Mouse (Mus musculus) limb, embryonic 11.5 days (tissue): ENCODE measurements around the gene Paf1. TPM values are rescaled to one million over a fixed set of nuclear protein-coding genes. Genes with fewer than 3 reads are reported as not detected.

Experiments used
- ATAC-seq: fragments of 200-750 bp; cut with Nextera tagmentation; 2 replicates; pipeline ENCODE4 v1.8.0; 2017; ENCODE audit warnings: low read depth; ENCODE audit not compliant: insufficient number of reproducible peaks, low FRiP score, low TSS enrichment
- DNase-seq: peaks from one replicate; pipeline ENCODE4 v3.0.0-alpha.2; 2015; ENCODE audit warnings: low spot score
- H3K27ac ChIP-seq: fragments of 300-500 bp; sonication (generic); replicated peaks from 2 replicates; pipeline ENCODE4 v1.5.1; 2014; ENCODE audit warnings: low read depth, mild to moderate bottlenecking, low read length
- H3K27me3 ChIP-seq: fragments of 300-500 bp; sonication (generic); 2 replicates; pipeline ENCODE4 v1.6.1; 2014; ENCODE audit warnings: mild to moderate bottlenecking, low read length, mixed read lengths; ENCODE audit not compliant: control insufficient read depth, insufficient read depth
- H3K36me3 ChIP-seq: fragments of 300-500 bp; sonication (generic); 2 replicates; pipeline ENCODE4 v1.6.1; 2014; ENCODE audit warnings: mild to moderate bottlenecking, low read length, moderate library complexity, mixed read lengths; ENCODE audit not compliant: control insufficient read depth, insufficient read depth
- H3K4me1 ChIP-seq: fragments of 300-500 bp; sonication (generic); 2 replicates; pipeline ENCODE4 v1.6.1; 2014; ENCODE audit warnings: low read length, mixed read lengths; ENCODE audit not compliant: control insufficient read depth, insufficient read depth
- H3K4me2 ChIP-seq: fragments of 300-500 bp; sonication (generic); 2 replicates; pipeline ENCODE4 v1.6.1; 2014; ENCODE audit warnings: low read depth, mild to moderate bottlenecking, moderate library complexity; ENCODE audit not compliant: severe bottlenecking
- H3K4me3 ChIP-seq: fragments of 300-500 bp; sonication (generic); 2 replicates; pipeline ENCODE4 v1.5.1; 2014; ENCODE audit warnings: low read depth, low read length
- H3K9ac ChIP-seq: fragments of 300-500 bp; sonication (generic); 2 replicates; pipeline ENCODE4 v1.6.1; 2014; ENCODE audit warnings: mild to moderate bottlenecking, low read length
- H3K9me3 ChIP-seq: fragments of 300-500 bp; sonication (generic); 2 replicates; pipeline ENCODE4 v1.6.1; 2016; ENCODE audit warnings: low read length; ENCODE audit not compliant: control insufficient read depth
- WGBS: fragments of 180-500 bp; shearing (Covaris S2); extraction: QIAGEN DNeasy Blood & Tissue Kit; methylation state at CpG from one replicate; pipeline ENCODE4 v1.1.7; 2014; 5-methylcytosine and 5-hydroxymethylcytosine counted together
- polyA plus RNA-seq: library from polyadenylated mRNA; unstranded; fragments of >200 nt; fragmentation: Nextera tagmentation; extraction: Ambion mirVana; gene quantifications from 2 replicates; pipeline ENCODE4 v1.2.1, GENCODE M21; 2014

The Paf1 gene
- polyA plus RNA-seq, 1 experiment from 2014 or later, result 83.5 TPM

DNA sequence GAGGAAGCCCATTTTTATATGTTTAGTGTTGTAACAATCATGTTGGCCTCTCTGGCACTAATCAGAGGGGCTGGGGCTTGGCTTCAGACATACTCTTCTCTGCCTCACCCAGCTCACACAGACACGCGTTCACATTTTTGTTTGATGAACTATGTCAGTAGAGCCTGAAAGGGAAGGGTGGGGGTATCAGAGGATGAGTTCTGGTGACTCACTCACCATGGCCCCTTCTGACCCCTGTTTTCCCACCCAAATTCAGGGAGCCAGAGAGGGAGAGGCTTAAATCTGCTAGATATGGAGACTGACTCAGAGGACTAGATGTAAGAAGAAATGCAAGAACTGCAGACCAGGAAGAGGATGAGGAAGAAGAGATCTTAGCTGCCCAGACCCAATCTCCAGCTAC lies 26.7 kb downstream of the Paf1 start:
- Histone ChIP-seq H3K27ac (no peak overlapping the region), H3K9me3 (no peaks in the 10 kb centered on the region), H3K4me2 (no peak overlapping the region), H3K4me1 (no peaks in the 10 kb centered on the region), H3K36me3 (peaks cover 37% of the 10 kb centered on the region), H3K27me3 (no peaks in the 10 kb centered on the region), H3K4me3 (no peak overlapping the region), H3K9ac (no peak overlapping the region)
- 96% methylated on average over 2 of the region's 2 CpGs for WGBS
- DNase-seq (no peak), ATAC-seq (no peak)

DNA sequence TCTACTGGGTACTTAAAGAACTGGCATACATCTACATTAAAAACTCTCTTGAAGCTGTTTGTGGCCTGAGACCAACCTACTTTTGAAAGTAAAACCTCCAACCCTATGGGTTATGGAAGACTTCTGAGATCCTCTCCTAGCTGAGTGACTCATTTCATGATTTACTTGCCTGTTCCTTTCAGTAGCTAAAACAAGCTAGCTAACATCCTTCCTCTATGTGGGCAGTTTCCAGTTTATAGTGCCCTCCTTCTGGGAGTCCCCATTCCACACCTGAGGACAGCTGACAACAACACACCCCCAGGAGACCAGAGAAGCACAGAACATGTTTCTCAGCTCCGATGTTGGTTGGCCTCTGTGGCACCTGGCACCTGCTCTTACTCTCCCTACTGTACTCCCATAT lies 30.3 kb downstream of the Paf1 start:
- ATAC-seq, result no peak
- peaks cover 24% of the 10 kb centered on the region for H3K36me3 ChIP-seq

DNA sequence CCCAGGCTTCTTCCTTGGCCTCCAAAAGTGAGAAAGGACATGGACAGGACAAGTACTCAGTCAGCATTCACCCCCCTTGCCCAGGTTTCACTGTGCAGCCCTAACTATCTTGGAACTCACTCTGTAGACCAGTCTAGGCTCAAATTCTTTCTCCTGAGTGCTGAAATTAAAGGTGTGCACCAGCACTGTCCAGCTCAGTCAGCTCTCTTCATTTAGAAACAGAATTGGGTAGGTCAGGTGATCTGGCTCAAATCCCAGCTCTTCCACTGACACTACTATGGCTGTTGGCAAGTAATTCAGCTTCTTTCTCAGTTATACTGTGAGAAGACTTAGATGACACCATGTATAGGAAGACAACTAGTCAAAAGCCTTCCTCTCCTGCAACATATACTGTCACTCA lies 35.0 kb downstream of the Paf1 start:
- Histone ChIP-seq H3K36me3 (peaks cover 6% of the 10 kb centered on the region; the same call in 1 of the 2 replicates), H3K4me2 (no peak overlapping the region), H3K4me3 (no peak overlapping the region), H3K9me3 (no peaks in the 10 kb centered on the region), H3K27me3 (no peaks in the 10 kb centered on the region), H3K27ac (no peak overlapping the region), H3K4me1 (no peaks in the 10 kb centered on the region), H3K9ac (no peak overlapping the region)
- ATAC-seq, result no peak
- no peak for DNase-seq

More for the DNA sequence above, 30.3 kb downstream of the Paf1 start:
- no peak for DNase-seq
- no peak overlapping the region for H3K4me3 ChIP-seq
- H3K27me3 ChIP-seq, result no peaks in the 10 kb centered on the region
- no peaks in the 10 kb centered on the region for H3K4me1 ChIP-seq
- no peak overlapping the region for H3K27ac ChIP-seq
- 93% methylated on average over 1 of the region's 1 CpGs for WGBS
- no peak overlapping the region for H3K4me2 ChIP-seq
- no peak overlapping the region for H3K9ac ChIP-seq
- H3K9me3 ChIP-seq, result no peaks in the 10 kb centered on the region

DNA sequence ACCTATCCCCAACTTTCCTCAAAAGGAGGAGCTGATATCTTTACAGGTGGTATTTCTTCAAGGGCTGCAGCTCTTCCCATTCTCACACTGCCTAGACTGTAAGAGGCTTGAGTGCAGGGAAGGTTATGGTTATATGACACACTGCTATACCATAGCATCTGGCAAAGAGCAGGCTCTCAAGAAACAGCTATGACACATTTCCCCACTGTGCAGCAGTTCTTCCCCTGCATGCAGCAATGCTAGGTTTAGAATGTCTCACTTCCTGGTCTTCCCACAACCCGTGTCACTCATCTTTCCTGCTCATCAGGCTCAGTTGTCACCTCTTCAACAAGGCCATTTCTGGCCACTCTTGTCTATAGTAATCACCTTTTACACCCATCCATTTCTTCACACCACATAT lies 37.8 kb downstream of the Paf1 start:
- Histone ChIP-seq H3K4me2 (no peak overlapping the region), H3K36me3 (no peaks in the 10 kb centered on the region; the same call in 1 of the 2 replicates), H3K4me3 (no peak overlapping the region), H3K27me3 (no peaks in the 10 kb centered on the region), H3K4me1 (0 out of 2 replicates have a peak, but pooled peaks cover 4% of the 10 kb centered on the region), H3K9me3 (no peaks in the 10 kb centered on the region), H3K9ac (no peak overlapping the region), H3K27ac (no peak overlapping the region)
- 90% methylated on average over 1 of the region's 1 CpGs for WGBS
- ATAC-seq, result no peak
- DNase-seq, result no peak

DNA sequence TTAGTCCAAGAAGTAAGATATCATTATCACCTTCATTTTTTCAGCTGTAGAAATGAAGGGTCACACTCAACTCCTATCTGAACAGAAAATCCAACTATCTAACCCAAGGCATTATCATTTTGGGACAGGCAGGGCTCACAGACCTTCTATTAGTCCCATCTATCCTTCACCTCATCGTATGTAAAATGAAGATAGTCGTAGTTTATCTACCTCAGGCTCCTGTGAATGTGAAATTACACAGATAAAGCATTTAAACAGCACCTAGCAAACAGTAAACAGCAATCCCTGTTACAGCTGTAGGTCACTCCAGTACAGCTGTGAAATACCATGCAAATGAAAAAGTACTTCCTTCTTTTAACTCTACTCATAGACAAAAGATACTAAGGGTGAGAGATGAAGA lies 39.5 kb downstream of the Paf1 start:
- Histone ChIP-seq H3K36me3 (no peaks in the 10 kb centered on the region; the same call in 1 of the 2 replicates), H3K9ac (no peak overlapping the region), H3K4me2 (no peak overlapping the region), H3K27ac (no peak overlapping the region), H3K27me3 (no peaks in the 10 kb centered on the region), H3K4me3 (no peak overlapping the region), H3K9me3 (no peaks in the 10 kb centered on the region), H3K4me1 (0 out of 2 replicates have a peak, but pooled peaks cover 7% of the 10 kb centered on the region)
- 92% methylated on average over 2 of the region's 2 CpGs for WGBS
- DNase-seq (no peak), ATAC-seq (no peak)

DNA sequence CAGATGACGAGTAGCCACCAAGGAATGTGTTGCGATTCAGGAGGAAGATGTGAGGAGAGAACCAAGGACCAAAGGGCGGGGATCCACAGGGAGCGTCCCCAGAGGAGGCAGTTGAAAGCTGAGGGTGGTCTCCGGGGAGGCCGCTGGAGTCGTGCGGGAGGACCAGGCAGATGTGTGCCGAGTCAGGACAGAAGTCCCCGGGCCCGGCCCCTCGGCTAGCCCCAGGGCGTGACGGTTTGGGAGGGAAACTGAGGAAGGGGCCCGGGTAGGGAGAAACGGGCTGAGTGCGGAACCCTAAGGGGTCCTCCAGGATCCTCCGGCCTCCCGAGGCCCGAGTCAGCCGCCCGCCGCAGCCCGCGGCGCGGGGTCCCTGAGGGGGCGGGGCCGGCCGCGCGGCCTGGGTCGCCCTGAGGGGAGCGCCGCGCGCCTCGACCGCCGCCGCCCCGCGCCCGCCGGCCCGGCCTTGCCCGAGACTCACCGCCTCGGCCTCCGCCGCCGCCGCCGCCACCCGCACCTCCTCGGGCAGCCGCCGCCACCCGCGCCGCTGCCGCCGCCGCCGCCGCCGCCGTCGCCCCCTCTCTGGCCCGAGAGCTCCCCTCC lies 43.0 kb downstream of the Paf1 start:
- Histone ChIP-seq H3K4me2 (peak overlapping the region; percentile 88), H3K4me3 (peak overlapping the region; percentile 94), H3K36me3 (no peaks in the 10 kb centered on the region), H3K9me3 (no peaks in the 10 kb centered on the region), H3K9ac (peak overlapping the region; percentile 87), H3K4me1 (0 out of 2 replicates have a peak, but pooled peaks cover 8% of the 10 kb centered on the region), H3K27me3 (no peaks in the 10 kb centered on the region), H3K27ac (no peak overlapping the region)
- under 1% methylated on average over 33 of the region's 70 CpGs for WGBS
- DNase-seq (peak; percentile 44), ATAC-seq (peak; percentile 8)

DNA sequence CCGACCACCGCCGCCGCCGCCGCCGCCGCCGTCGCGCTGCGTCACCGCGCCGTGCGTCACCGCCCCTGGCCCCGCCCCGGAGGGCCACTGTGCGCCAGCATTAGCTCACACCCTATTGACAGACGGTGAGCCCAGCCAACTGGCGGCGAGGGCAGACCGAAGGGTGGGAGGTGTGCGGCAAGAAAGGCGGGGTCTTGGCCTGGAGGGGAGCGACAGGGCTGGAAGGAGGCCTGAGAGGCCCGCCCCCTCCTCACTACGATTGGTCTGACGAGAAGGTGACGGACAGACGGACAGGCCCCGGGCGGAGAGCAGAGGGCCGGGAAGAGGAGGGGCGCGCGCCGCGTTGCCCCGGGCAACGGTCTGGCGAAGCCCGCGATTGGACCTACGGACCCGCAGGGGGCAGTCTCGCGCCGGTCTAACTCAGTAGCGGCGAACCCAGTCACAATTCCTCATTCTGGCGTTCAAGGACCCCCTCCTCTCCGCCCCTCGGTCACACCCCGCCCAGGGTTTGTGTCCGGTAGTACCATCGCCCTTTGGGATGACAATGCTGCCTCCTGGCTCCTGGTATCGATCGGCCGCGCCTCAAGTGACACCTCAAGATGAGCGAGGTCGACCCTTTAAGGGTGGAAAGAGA lies 43.6 kb downstream of the Paf1 start:
- no peaks in the 10 kb centered on the region for H3K9me3 ChIP-seq
- H3K27me3 ChIP-seq, result no peaks in the 10 kb centered on the region
- H3K36me3 ChIP-seq, result no peaks in the 10 kb centered on the region
- peak overlapping the region; percentile 59 for H3K4me2 ChIP-seq
- WGBS, result under 1% methylated on average over 47 of the region's 64 CpGs
- H3K4me3 ChIP-seq, result peak overlapping the region; percentile 94
- 0 out of 2 replicates have a peak, but pooled peaks cover 8% of the 10 kb centered on the region for H3K4me1 ChIP-seq
- no peak overlapping the region for H3K27ac ChIP-seq
- peak overlapping the region; percentile 87 for H3K9ac ChIP-seq
- ATAC-seq (peak; percentile 99), DNase-seq (peak; percentile 100)

DNA sequence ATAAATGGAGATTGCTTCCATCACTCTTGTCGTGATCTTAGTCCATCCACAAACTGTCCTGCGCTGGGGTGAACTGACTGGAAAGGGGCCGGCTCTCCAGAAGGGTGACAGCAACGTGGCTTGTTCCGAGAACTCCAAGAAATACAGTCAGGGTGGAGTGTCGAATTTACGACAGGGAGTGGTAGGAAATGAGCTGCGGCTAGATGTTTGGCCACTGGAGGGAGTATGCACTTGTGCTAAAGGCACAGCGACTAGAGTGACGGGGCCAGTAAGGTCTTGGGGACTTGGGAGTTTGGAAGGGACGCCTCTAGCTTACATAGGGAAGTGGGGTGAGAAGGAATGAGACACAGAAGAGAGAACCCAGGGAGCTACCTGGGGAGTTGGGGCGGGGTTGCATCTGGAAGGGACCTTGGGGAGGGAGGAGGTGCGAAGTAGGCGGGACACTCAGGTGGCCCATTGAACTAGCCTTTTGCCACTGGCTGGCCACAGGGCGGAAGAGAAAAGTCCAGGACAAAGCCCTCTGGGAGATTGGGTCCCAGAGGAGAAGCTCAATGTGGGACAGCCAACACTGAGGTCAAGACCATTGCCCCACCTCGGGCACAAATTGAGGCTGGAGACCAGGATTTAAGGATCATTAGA lies 44.3 kb downstream of the Paf1 start, which contains the start of gene Gmfg:
Gmfg (plus strand) TSS at position 516 of the 639 bp plus-strand sequence.
- DNase-seq, result peak; percentile 85
- Histone ChIP-seq H3K4me1 (0 out of 2 replicates have a peak, but pooled peaks cover 8% of the 10 kb centered on the region), H3K4me2 (peak within 1 kb of the TSS; percentile 59), H3K27me3 (no peaks in the 10 kb centered on the region), H3K9me3 (no peaks in the 10 kb centered on the region), H3K4me3 (peak within 1 kb of the TSS; percentile 94), H3K9ac (0 out of 2 replicates have a peak within 1 kb of the TSS, but pooled peaks have one; percentile 45), H3K36me3 (no peaks in the 10 kb centered on the region), H3K27ac (no peak within 1 kb of the TSS)
- ATAC-seq, result peak; percentile 19
- WGBS, result 3% methylated on average over 16 of the region's 16 CpGs
